Mouse (Mus musculus) myocyte (in vitro differentiated cells): ENCODE results near the gene Gbp5. TPM values are rescaled to one million over a fixed set of nuclear protein-coding genes. Genes with fewer than 3 reads are reported as not detected.

ENCODE experiments used
- H3K27me3 ChIP-seq: one replicate; pipeline ENCODE4 v1.6.1; 2011; ENCODE audit not compliant: control insufficient read depth, insufficient read depth, insufficient read length
- H3K36me3 ChIP-seq: one replicate; pipeline ENCODE4 v1.6.1; 2011; ENCODE audit not compliant: control insufficient read depth, insufficient read depth
- H3K4me2 ChIP-seq: one replicate; pipeline ENCODE4 v1.6.1; 2011; ENCODE audit warnings: low read depth, control low read depth
- H3K4me3 ChIP-seq: one replicate; pipeline ENCODE4 v1.5.1; 2011; ENCODE audit warnings: mild to moderate bottlenecking, control low read depth, moderate library complexity
- H3K79me2 ChIP-seq: one replicate; pipeline ENCODE4 v1.6.1; 2011; ENCODE audit not compliant: control insufficient read depth, insufficient read depth
- H3ac ChIP-seq: one replicate; pipeline ENCODE4 v1.6.1; 2011; ENCODE audit not compliant: control insufficient read depth, insufficient read length
- CEBPB ChIP-seq: IDR thresholded peaks from 2 replicates; pipeline ENCODE4 v1.6.1; 2011; ENCODE audit warnings: mild to moderate bottlenecking, moderate library complexity; ENCODE audit not compliant: poor library complexity, insufficient read depth, severe bottlenecking
- E2F4 ChIP-seq: IDR thresholded peaks from one replicate; pipeline ENCODE4 v1.6.1; 2011; ENCODE audit warnings: mild to moderate bottlenecking, control low read depth, moderate library complexity; ENCODE audit not compliant: insufficient read depth
- MAX ChIP-seq: IDR thresholded peaks from one replicate; pipeline ENCODE4 v1.6.1; 2011; ENCODE audit warnings: low read depth, mild to moderate bottlenecking, control low read depth
- MYOD1 ChIP-seq, 3 experiments: IDR thresholded peaks; one replicate each; pipeline ENCODE4 v1.6.1; 2011; ENCODE audit warnings: control low read depth in 2 of 3, low read depth in 2 of 3, mild to moderate bottlenecking in 2 of 3, moderate library complexity in 1 of 3; ENCODE audit not compliant: insufficient read length in 2 of 3, control insufficient read depth in 1 of 3
- MYOG ChIP-seq, 3 experiments: IDR thresholded peaks; one replicate each; pipeline ENCODE4 v1.6.1; 2011; ENCODE audit warnings: control low read depth in 2 of 3, low read depth in 2 of 3, mild to moderate bottlenecking in 2 of 3; ENCODE audit not compliant: insufficient read length in 2 of 3, control insufficient read depth in 1 of 3, insufficient read depth in 1 of 3
- POLR2A ChIP-seq: IDR thresholded peaks from one replicate; pipeline ENCODE4 v1.6.1; 2011; ENCODE audit warnings: low read depth, mild to moderate bottlenecking, control low read depth, moderate library complexity; ENCODE audit not compliant: insufficient read length
- POLR2AphosphoS2 ChIP-seq: IDR thresholded peaks from one replicate; pipeline ENCODE4 v1.6.1; 2011; ENCODE audit warnings: low read depth, control low read depth; ENCODE audit not compliant: insufficient read length
- REST ChIP-seq: IDR thresholded peaks from one replicate; pipeline ENCODE4 v1.6.1; 2011; ENCODE audit warnings: mild to moderate bottlenecking, control low read depth, moderate library complexity; ENCODE audit not compliant: insufficient read depth, insufficient read length
- SRF ChIP-seq: IDR thresholded peaks from one replicate; pipeline ENCODE4 v1.6.1; 2011; ENCODE audit warnings: low read depth; ENCODE audit not compliant: control insufficient read depth, insufficient read length
- TCF12 ChIP-seq: IDR thresholded peaks from one replicate; pipeline ENCODE4 v1.6.1; 2011; ENCODE audit warnings: mild to moderate bottlenecking, control low read depth; ENCODE audit not compliant: poor library complexity, insufficient read depth, severe bottlenecking
- TCF3 ChIP-seq: IDR thresholded peaks from one replicate; pipeline ENCODE4 v1.6.1; 2011; ENCODE audit warnings: low read depth, control low read depth; ENCODE audit not compliant: insufficient read length
- USF1 ChIP-seq: IDR thresholded peaks from one replicate; pipeline ENCODE4 v1.6.1; 2011; ENCODE audit warnings: low read depth, mild to moderate bottlenecking, control low read depth, moderate library complexity
- polyA plus RNA-seq: library from polyadenylated mRNA; unstranded; fragments of >200 nt; fragmentation: generic; extraction: Trizol; gene quantifications from one replicate; pipeline ENCODE4 v1.2.1, GENCODE M21; 2012; ENCODE audit warnings: missing spikeins

Gene Gbp5
- not detected for polyA plus RNA-seq

DNA sequence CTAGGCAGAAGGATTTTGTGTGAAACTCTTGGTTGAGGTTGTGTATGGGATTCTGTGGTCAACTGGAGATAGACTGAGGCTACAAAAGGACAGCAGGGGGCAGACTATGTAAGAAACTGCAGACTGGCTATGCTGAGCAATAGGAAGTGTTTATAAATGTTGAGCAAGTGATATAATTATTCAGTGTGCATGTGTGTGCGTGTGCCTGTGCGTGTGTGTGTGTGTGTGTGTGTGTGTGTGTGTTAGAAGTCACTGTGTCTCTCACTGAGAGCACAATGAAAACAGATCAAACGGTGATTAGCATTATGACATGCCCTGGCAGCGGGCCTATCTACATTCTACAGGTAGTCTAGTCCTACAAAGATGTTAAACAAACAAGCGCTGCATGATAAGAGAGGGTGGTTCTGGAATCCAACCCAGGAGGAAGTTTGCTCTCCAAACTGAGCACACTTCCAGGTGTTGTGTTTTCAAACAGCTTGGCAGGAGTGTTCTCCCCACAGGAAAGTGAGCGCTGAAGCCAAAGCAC is at the start of gene Gbp5:
Gene Gbp5, plus strand, starts transcription at position 443 of the 526 bp plus-strand sequence.
- no peaks in the 10 kb centered on the region for H3K79me2 ChIP-seq
- no peak within 1 kb of the TSS for H3ac ChIP-seq
- H3K4me2 ChIP-seq: no peak within 1 kb of the TSS
- H3K36me3 ChIP-seq: no peaks in the 10 kb centered on the region
- no peak within 1 kb of the TSS for H3K4me3 ChIP-seq
- no peak for TF ChIP-seq USF1
- TF ChIP-seq SRF: no peak
- TF ChIP-seq MYOG (IDR thresholded peaks at IDR 0.05; ENCODE audit: control insufficient read depth in 1 of 3, insufficient read depth in 1 of 3, insufficient read length in 2 of 3, low read depth in 2 of 3): no peak
- TF ChIP-seq MYOD1 (IDR thresholded peaks at IDR 0.05; ENCODE audit: control insufficient read depth in 1 of 3, insufficient read length in 2 of 3, low read depth in 2 of 3): no peak
- no peak for TF ChIP-seq POLR2A
- no peak for TF ChIP-seq E2F4
- TF ChIP-seq CEBPB: no peak
- no peak for TF ChIP-seq TCF3
- TF ChIP-seq MAX: no peak
- TF ChIP-seq TCF12: no peak
- no peak for TF ChIP-seq POLR2AphosphoS2
- TF ChIP-seq REST: no peak
- peaks cover 6% of the 10 kb centered on the region for H3K27me3 ChIP-seq

DNA sequence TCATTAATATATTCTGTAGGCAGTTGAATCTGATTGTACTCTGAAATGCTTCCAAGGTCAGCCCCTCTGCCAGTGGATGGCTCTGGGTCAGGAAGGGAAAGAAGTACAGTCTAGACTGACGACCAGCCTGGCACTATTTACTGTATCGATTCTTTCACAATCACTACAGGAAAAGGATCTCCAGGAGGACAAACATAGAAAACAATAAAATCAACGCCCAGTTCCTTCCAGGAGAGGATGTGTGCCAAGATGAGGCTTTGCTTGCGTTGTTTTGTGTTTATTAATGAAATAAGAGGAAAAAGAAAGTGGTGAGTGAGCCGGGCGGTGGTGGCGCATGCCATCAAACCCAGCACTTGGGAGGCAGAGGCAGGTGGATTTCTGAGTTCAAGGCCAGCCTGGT is 39.6 kb upstream of the Gbp5 start:
- Histone ChIP-seq H3K4me3 (no peak overlapping the region), H3ac (no peak overlapping the region), H3K79me2 (no peaks in the 10 kb centered on the region), H3K27me3 (no peaks in the 10 kb centered on the region), H3K36me3 (no peaks in the 10 kb centered on the region), H3K4me2 (no peak overlapping the region)
- TF ChIP-seq MYOG (IDR thresholded peaks at IDR 0.05; ENCODE audit: control insufficient read depth in 1 of 3, insufficient read depth in 1 of 3, insufficient read length in 2 of 3, low read depth in 2 of 3): no peak
- TF ChIP-seq SRF: no peak
- TF ChIP-seq MYOD1 (IDR thresholded peaks at IDR 0.05; ENCODE audit: control insufficient read depth in 1 of 3, insufficient read length in 2 of 3, low read depth in 2 of 3): no peak
- TF ChIP-seq CEBPB: no peak
- no peak for TF ChIP-seq USF1
- TF ChIP-seq TCF12: no peak
- no peak for TF ChIP-seq E2F4
- no peak for TF ChIP-seq POLR2AphosphoS2
- no peak for TF ChIP-seq TCF3
- TF ChIP-seq MAX: no peak
- TF ChIP-seq POLR2A: no peak

GRCm38 (mm10) chr3:142459241-142459640 is 34.5 kb upstream of the Gbp5 start:
- H3K4me3 ChIP-seq: no peak overlapping the region
- H3K4me2 ChIP-seq: no peak overlapping the region
- no peaks in the 10 kb centered on the region for H3K27me3 ChIP-seq
- TF ChIP-seq POLR2AphosphoS2 (no peak), CEBPB (no peak), TCF3 (no peak), TCF12 (no peak), POLR2A (no peak), MYOG (IDR thresholded peaks at IDR 0.05; ENCODE audit: control insufficient read depth in 1 of 3, insufficient read depth in 1 of 3, insufficient read length in 2 of 3, low read depth in 2 of 3) (no peak), SRF (no peak), USF1 (no peak), MAX (no peak), E2F4 (no peak), MYOD1 (IDR thresholded peaks at IDR 0.05; ENCODE audit: control insufficient read depth in 1 of 3, insufficient read length in 2 of 3, low read depth in 2 of 3) (no peak)
- no peaks in the 10 kb centered on the region for H3K79me2 ChIP-seq
- no peaks in the 10 kb centered on the region for H3K36me3 ChIP-seq
- no peak overlapping the region for H3ac ChIP-seq

DNA sequence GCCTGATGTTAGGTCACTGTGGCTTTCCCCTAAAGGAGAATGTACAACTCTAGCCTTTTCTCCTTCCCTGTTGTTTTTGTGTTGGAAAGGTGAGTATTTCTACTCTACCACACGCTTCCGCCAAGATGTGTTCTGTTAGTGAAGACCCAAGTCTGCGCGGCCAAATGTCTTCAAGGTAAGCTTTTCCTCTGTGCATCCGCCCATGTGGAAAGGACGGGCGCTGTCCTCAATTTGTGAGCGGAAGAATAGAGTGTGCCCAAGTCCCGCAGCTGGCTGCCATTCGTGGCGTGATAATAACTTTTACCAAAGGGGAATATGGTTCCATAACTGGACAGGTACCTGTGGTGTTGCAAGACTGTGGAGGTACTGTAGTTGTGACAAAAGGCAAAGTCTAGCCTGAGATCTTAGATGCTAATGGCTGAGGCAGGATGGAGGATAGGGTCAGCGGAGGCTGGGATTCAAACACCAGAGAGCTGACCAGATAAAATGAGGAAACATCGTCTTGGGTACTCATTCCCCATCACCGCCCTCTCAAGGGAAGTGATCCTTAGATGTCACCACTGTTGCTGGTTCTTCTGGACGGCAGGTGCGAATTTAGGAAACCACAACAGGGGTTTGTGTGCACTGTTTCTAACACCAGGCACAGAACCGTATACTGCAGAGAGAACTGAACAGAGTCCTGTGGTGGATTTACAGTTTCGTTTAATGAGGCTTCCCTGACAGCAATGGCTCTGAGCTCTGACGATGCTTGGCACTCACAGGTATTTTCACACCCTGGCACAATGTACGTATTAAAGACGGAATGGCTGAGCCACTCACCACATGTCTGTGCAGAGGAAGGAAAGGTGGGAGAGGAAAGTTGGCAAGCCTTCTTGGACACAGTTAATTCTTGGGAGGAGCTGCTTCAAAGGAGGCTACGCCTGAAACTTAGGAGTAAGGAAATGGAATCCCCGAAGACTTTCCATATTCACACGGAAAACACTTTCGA is 30.7 kb upstream of the Gbp5 start:
- H3K4me3 ChIP-seq: no peak overlapping the region
- no peak overlapping the region for H3K4me2 ChIP-seq
- H3K36me3 ChIP-seq: no peaks in the 10 kb centered on the region
- H3ac ChIP-seq: no peak overlapping the region
- H3K79me2 ChIP-seq: no peaks in the 10 kb centered on the region
- no peaks in the 10 kb centered on the region for H3K27me3 ChIP-seq
- TF ChIP-seq USF1 (no peak), POLR2AphosphoS2 (no peak), REST (no peak), SRF (no peak), MAX (no peak), CEBPB (no peak), E2F4 (no peak)
